Mouse (Mus musculus): ENCODE measurements at regions not wholly inside any gene's neighbourhood (a gene's known extent, or its start where the extent isn't known, plus 50 kb on each side); places are given as distances from the start of the nearest gene placed in this dataset.

GRCm38 (mm10) chr1:185071566-185071965 is 72.2 kb upstream of the Mark1 start:
- no peak for ATAC-seq
- WGBS = 76% methylated on average over 7 of the region's 7 CpGs
- Histone ChIP-seq H3K27ac (ENCODE audit: low read length) (no peak overlapping the region), H3K27me3 (replicated peaks; ENCODE audit: control insufficient read depth, insufficient read depth, low read length) (no peaks in the 10 kb centered on the region), H3K9me3 (ENCODE audit: control insufficient read depth, low read length) (no peaks in the 10 kb centered on the region), H3K4me2 (ENCODE audit: low read length) (no peak overlapping the region), H3K4me1 (replicated peaks; ENCODE audit: control insufficient read depth, insufficient read depth, low read length) (peaks cover 5% of the 10 kb centered on the region), H3K4me3 (replicated peaks; ENCODE audit: low read length) (no peak overlapping the region), H3K36me3 (ENCODE audit: control insufficient read depth, insufficient read depth) (no peaks in the 10 kb centered on the region), H3K9ac (replicated peaks; ENCODE audit: low read depth, low read length) (no peak overlapping the region)

GRCm38 (mm10) chr1:185070853-185071149 is 71.4 kb upstream of the Mark1 start:
- ATAC-seq = no peak
- Histone ChIP-seq H3K27me3 (replicated peaks; ENCODE audit: control insufficient read depth, insufficient read depth, low read length) (no peaks in the 10 kb centered on the region), H3K36me3 (ENCODE audit: control insufficient read depth, insufficient read depth) (no peaks in the 10 kb centered on the region), H3K9ac (replicated peaks; ENCODE audit: low read depth, low read length) (no peak overlapping the region), H3K9me3 (ENCODE audit: control insufficient read depth, low read length) (no peaks in the 10 kb centered on the region), H3K4me2 (ENCODE audit: low read length) (no peak overlapping the region), H3K4me3 (replicated peaks; ENCODE audit: low read length) (no peak overlapping the region), H3K4me1 (replicated peaks; ENCODE audit: control insufficient read depth, insufficient read depth, low read length) (peaks cover 5% of the 10 kb centered on the region), H3K27ac (ENCODE audit: low read length) (no peak overlapping the region)
- WGBS = 87% methylated on average over 3 of the region's 3 CpGs

GRCm38 (mm10) chr1:185070062-185070852 is 70.9 kb upstream of the Mark1 start:
- Histone ChIP-seq H3K9ac (replicated peaks; ENCODE audit: low read depth, low read length) (no peak overlapping the region), H3K4me3 (replicated peaks; ENCODE audit: low read length) (no peak overlapping the region), H3K9me3 (ENCODE audit: control insufficient read depth, low read length) (no peaks in the 10 kb centered on the region), H3K4me2 (ENCODE audit: low read length) (no peak overlapping the region), H3K27me3 (replicated peaks; ENCODE audit: control insufficient read depth, insufficient read depth, low read length) (no peaks in the 10 kb centered on the region), H3K36me3 (ENCODE audit: control insufficient read depth, insufficient read depth) (no peaks in the 10 kb centered on the region), H3K4me1 (replicated peaks; ENCODE audit: control insufficient read depth, insufficient read depth, low read length) (peaks cover 5% of the 10 kb centered on the region), H3K27ac (ENCODE audit: low read length) (no peak overlapping the region; the same call in 1 of the 2 replicates)
- 65% methylated on average over 10 of the region's 10 CpGs for WGBS
- ATAC-seq = peak; percentile 75

GRCm38 (mm10) chr1:185068136-185068535 is 68.8 kb upstream of the Mark1 start:
- 93% methylated on average over 6 of the region's 6 CpGs for WGBS
- H3K9me3 ChIP-seq (ENCODE audit: control insufficient read depth, low read length) = no peaks in the 10 kb centered on the region
- H3K4me2 ChIP-seq (ENCODE audit: low read length) = no peak overlapping the region
- no peak overlapping the region for H3K4me3 ChIP-seq (replicated peaks; ENCODE audit: low read length)
- no peak overlapping the region for H3K27ac ChIP-seq (ENCODE audit: low read length)
- H3K9ac ChIP-seq (replicated peaks; ENCODE audit: low read depth, low read length) = no peak overlapping the region
- no peaks in the 10 kb centered on the region for H3K36me3 ChIP-seq (ENCODE audit: control insufficient read depth, insufficient read depth)
- no peak for ATAC-seq
- H3K27me3 ChIP-seq (replicated peaks; ENCODE audit: control insufficient read depth, insufficient read depth, low read length) = no peaks in the 10 kb centered on the region
- H3K4me1 ChIP-seq (replicated peaks; ENCODE audit: control insufficient read depth, insufficient read depth, low read length) = peaks cover 5% of the 10 kb centered on the region

GRCm38 (mm10) chr1:185067661-185068060 is 68.3 kb upstream of the Mark1 start:
- Histone ChIP-seq H3K4me2 (ENCODE audit: low read length) (no peak overlapping the region), H3K4me3 (replicated peaks; ENCODE audit: low read length) (no peak overlapping the region), H3K27ac (ENCODE audit: low read length) (no peak overlapping the region), H3K4me1 (replicated peaks; ENCODE audit: control insufficient read depth, insufficient read depth, low read length) (peaks cover 5% of the 10 kb centered on the region), H3K36me3 (ENCODE audit: control insufficient read depth, insufficient read depth) (no peaks in the 10 kb centered on the region), H3K27me3 (replicated peaks; ENCODE audit: control insufficient read depth, insufficient read depth, low read length) (no peaks in the 10 kb centered on the region), H3K9ac (replicated peaks; ENCODE audit: low read depth, low read length) (no peak overlapping the region), H3K9me3 (ENCODE audit: control insufficient read depth, low read length) (no peaks in the 10 kb centered on the region)
- ATAC-seq = no peak
- 84% methylated on average over 5 of the region's 5 CpGs for WGBS

- peaks cover 1% of the 10 kb centered on the region for H3K4me1 ChIP-seq (replicated peaks; ENCODE audit: control insufficient read depth, insufficient read depth, low read length)
- no peak for ATAC-seq
- H3K36me3 ChIP-seq (ENCODE audit: control insufficient read depth, insufficient read depth) = no peaks in the 10 kb centered on the region
- H3K27me3 ChIP-seq (replicated peaks; ENCODE audit: control insufficient read depth, insufficient read depth, low read length) = no peaks in the 10 kb centered on the region
- H3K9me3 ChIP-seq (ENCODE audit: control insufficient read depth, low read length) = no peaks in the 10 kb centered on the region
- no peak overlapping the region for H3K9ac ChIP-seq (replicated peaks; ENCODE audit: low read depth, low read length)
- WGBS = 80% methylated on average over 3 of the region's 3 CpGs
- H3K27ac ChIP-seq (ENCODE audit: low read length) = no peak overlapping the region
- no peak overlapping the region for H3K4me2 ChIP-seq (ENCODE audit: low read length)
- H3K4me3 ChIP-seq (replicated peaks; ENCODE audit: low read length) = no peak overlapping the region
Measured at GRCm38 (mm10) chr1:185065056-185065455, 65.7 kb upstream of the Mark1 start.

- 81% methylated on average over 11 of the region's 11 CpGs for WGBS
- Histone ChIP-seq H3K9me3 (ENCODE audit: control insufficient read depth, low read length) (no peaks in the 10 kb centered on the region), H3K4me2 (ENCODE audit: low read length) (no peak overlapping the region), H3K9ac (replicated peaks; ENCODE audit: low read depth, low read length) (no peak overlapping the region), H3K4me1 (replicated peaks; ENCODE audit: control insufficient read depth, insufficient read depth, low read length) (no peaks in the 10 kb centered on the region), H3K36me3 (ENCODE audit: control insufficient read depth, insufficient read depth) (no peaks in the 10 kb centered on the region), H3K4me3 (replicated peaks; ENCODE audit: low read length) (no peak overlapping the region), H3K27me3 (replicated peaks; ENCODE audit: control insufficient read depth, insufficient read depth, low read length) (no peaks in the 10 kb centered on the region), H3K27ac (ENCODE audit: low read length) (no peak overlapping the region)
- ATAC-seq = no peak
Measured at GRCm38 (mm10) chr1:185062103-185062502, 62.7 kb upstream of the Mark1 start.

GRCm38 (mm10) chr1:185057443-185057842 is 58.1 kb upstream of the Mark1 start:
- whole genome bisulfite sequencing = 93% methylated on average over 15 of the region's 15 CpGs
- ATAC-seq = no peak
- no peak overlapping the region for H3K4me3 ChIP-seq (replicated peaks; ENCODE audit: low read length)
- H3K27ac ChIP-seq (ENCODE audit: low read length) = no peak overlapping the region
- H3K27me3 ChIP-seq (replicated peaks; ENCODE audit: control insufficient read depth, insufficient read depth, low read length) = no peaks in the 10 kb centered on the region
- H3K9ac ChIP-seq (replicated peaks; ENCODE audit: low read depth, low read length) = no peak overlapping the region
- H3K9me3 ChIP-seq (ENCODE audit: control insufficient read depth, low read length) = no peaks in the 10 kb centered on the region
- no peaks in the 10 kb centered on the region for H3K4me1 ChIP-seq (replicated peaks; ENCODE audit: control insufficient read depth, insufficient read depth, low read length)
- no peak overlapping the region for H3K4me2 ChIP-seq (ENCODE audit: low read length)
- H3K36me3 ChIP-seq (ENCODE audit: control insufficient read depth, insufficient read depth) = no peaks in the 10 kb centered on the region

GRCm38 (mm10) chr1:185052700-185053099 is 53.3 kb upstream of the Mark1 start:
- 84% methylated on average over 6 of the region's 6 CpGs for WGBS
- no peaks in the 10 kb centered on the region for H3K4me1 ChIP-seq (replicated peaks; ENCODE audit: control insufficient read depth, insufficient read depth, low read length)
- H3K36me3 ChIP-seq (ENCODE audit: control insufficient read depth, insufficient read depth) = no peaks in the 10 kb centered on the region
- H3K4me2 ChIP-seq (ENCODE audit: low read length) = no peak overlapping the region
- no peak overlapping the region for H3K4me3 ChIP-seq (replicated peaks; ENCODE audit: low read length)
- H3K9ac ChIP-seq (replicated peaks; ENCODE audit: low read depth, low read length) = no peak overlapping the region
- no peaks in the 10 kb centered on the region for H3K27me3 ChIP-seq (replicated peaks; ENCODE audit: control insufficient read depth, insufficient read depth, low read length)
- no peaks in the 10 kb centered on the region for H3K9me3 ChIP-seq (ENCODE audit: control insufficient read depth, low read length)
- no peak overlapping the region for H3K27ac ChIP-seq (ENCODE audit: low read length)
- ATAC-seq = no peak

GRCm38 (mm10) chr1:185049980-185050379 is 50.6 kb upstream of the Mark1 start:
- H3K4me1 ChIP-seq (replicated peaks; ENCODE audit: control insufficient read depth, insufficient read depth, low read length) = no peaks in the 10 kb centered on the region
- H3K27ac ChIP-seq (ENCODE audit: low read length) = no peak overlapping the region
- ATAC-seq = no peak
- no peaks in the 10 kb centered on the region for H3K9me3 ChIP-seq (ENCODE audit: control insufficient read depth, low read length)
- H3K9ac ChIP-seq (replicated peaks; ENCODE audit: low read depth, low read length) = no peak overlapping the region
- no peaks in the 10 kb centered on the region for H3K27me3 ChIP-seq (replicated peaks; ENCODE audit: control insufficient read depth, insufficient read depth, low read length)
- H3K36me3 ChIP-seq (ENCODE audit: control insufficient read depth, insufficient read depth) = no peaks in the 10 kb centered on the region
- H3K4me2 ChIP-seq (ENCODE audit: low read length) = no peak overlapping the region
- WGBS = 85% methylated on average over 2 of the region's 2 CpGs
- H3K4me3 ChIP-seq (replicated peaks; ENCODE audit: low read length) = no peak overlapping the region

Data from forebrain, embryonic 16.5 days (tissue).